Mouse (Mus musculus): ENCODE measurements at regions not wholly inside any gene's neighbourhood (a gene's known extent, or its start where the extent isn't known, plus 50 kb on each side); places are given as distances from the start of the nearest gene placed in this dataset.

- no peak for DNase-seq (ENCODE audit: low read depth)
Measured at GRCm38 (mm10) chr5:102287131-102287530, 194.1 kb upstream of the Arhgap24 start.

GRCm38 (mm10) chr5:102290866-102291265, 190.3 kb upstream of the Arhgap24 start:
- no peak for DNase-seq (ENCODE audit: low read depth)

- DNase-seq (ENCODE audit: low read depth), result no peak
Measured at GRCm38 (mm10) chr5:102295564-102295963, 185.6 kb upstream of the Arhgap24 start.

- DNase-seq (ENCODE audit: low read depth), result no peak
Measured at GRCm38 (mm10) chr5:102306309-102306708, 174.9 kb upstream of the Arhgap24 start.

- DNase-seq (ENCODE audit: low read depth), result no peak
Measured at GRCm38 (mm10) chr5:102306718-102307117, 174.5 kb upstream of the Arhgap24 start.

- no peak for DNase-seq (ENCODE audit: low read depth)
Measured at GRCm38 (mm10) chr5:102311570-102311969, 169.6 kb upstream of the Arhgap24 start.

GRCm38 (mm10) chr5:102328197-102328784, 152.9 kb upstream of the Arhgap24 start:
- DNase-seq (ENCODE audit: low read depth), result no peak

- DNase-seq (ENCODE audit: low read depth), result no peak
Measured at GRCm38 (mm10) chr5:102333894-102334293, 147.3 kb upstream of the Arhgap24 start.

- DNase-seq (ENCODE audit: low read depth), result no peak
Measured at GRCm38 (mm10) chr5:102334442-102335197, 146.6 kb upstream of the Arhgap24 start.

- no peak for DNase-seq (ENCODE audit: low read depth)
Measured at GRCm38 (mm10) chr5:102366481-102366880, 114.7 kb upstream of the Arhgap24 start.

GRCm38 (mm10) chr5:102373309-102373971, 107.8 kb upstream of the Arhgap24 start:
- peak; percentile 13 for DNase-seq (ENCODE audit: low read depth)

GRCm38 (mm10) chr5:102373972-102374755, 107.0 kb upstream of the Arhgap24 start:
- DNase-seq (ENCODE audit: low read depth), result no peak

GRCm38 (mm10) chr5:102375339-102375738, 105.9 kb upstream of the Arhgap24 start:
- no peak for DNase-seq (ENCODE audit: low read depth)

GRCm38 (mm10) chr5:102393941-102394340, 87.2 kb upstream of the Arhgap24 start:
- no peak for DNase-seq (ENCODE audit: low read depth)

- no peak for DNase-seq (ENCODE audit: low read depth)
Measured at GRCm38 (mm10) chr5:102395608-102396146, 85.5 kb upstream of the Arhgap24 start.

- no peak for DNase-seq (ENCODE audit: low read depth)
Measured at GRCm38 (mm10) chr5:102399006-102399405, 82.2 kb upstream of the Arhgap24 start.

GRCm38 (mm10) chr5:102417642-102418041, 63.5 kb upstream of the Arhgap24 start:
- no peak for DNase-seq (ENCODE audit: low read depth)

- peak; percentile 25 for DNase-seq (ENCODE audit: low read depth)
Measured at GRCm38 (mm10) chr5:102419089-102419488, 62.1 kb upstream of the Arhgap24 start.

GRCm38 (mm10) chr5:102424636-102425242, 56.5 kb upstream of the Arhgap24 start:
- DNase-seq (ENCODE audit: low read depth), result no peak

- no peak for DNase-seq (ENCODE audit: low read depth)
Measured at GRCm38 (mm10) chr5:102428310-102428709, 52.9 kb upstream of the Arhgap24 start.

Measured in c-Kit-positive CD71-negative TER-119-negative erythroid progenitor cells, embryonic 14.5 days (primary cell).